Mouse (Mus musculus) kidney, adult 18-20 months (tissue): ENCODE data around the gene Pom121.
"Not testable (repeated sequence)": the region's sequence is repeated elsewhere in the genome, so short reads cannot be mapped to it uniquely, and the experiment has no call there.

Experiments used
- DNase-seq: peaks from one replicate; pipeline ENCODE4 v3.0.0; 2021

Pom121 gene

GRCm38 (mm10) chr5:135394004-135394823, at the start of gene Pom121:
TSS of gene Pom121 (minus strand) at chr5:135394546.
- peak; percentile 84 for DNase-seq

DNA sequence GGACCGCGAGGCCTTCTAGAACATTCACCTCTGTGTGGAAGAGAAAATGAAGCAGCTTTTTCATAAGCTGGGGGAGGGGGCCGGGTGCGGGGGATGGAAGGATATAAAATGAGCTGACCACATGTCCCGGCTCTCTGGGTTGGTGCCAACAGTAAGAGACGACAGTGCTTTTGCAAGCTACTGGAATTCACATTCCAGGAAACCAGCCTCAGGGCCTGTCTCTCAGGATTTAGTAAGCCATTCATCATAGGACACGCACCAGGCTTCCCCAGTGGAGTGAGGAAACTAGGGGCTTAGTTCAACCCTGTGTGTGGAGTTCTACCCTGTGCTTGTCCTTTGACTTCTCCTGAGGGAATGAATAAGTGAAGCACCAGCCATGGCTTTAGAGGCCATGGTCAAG, 48.1 kb upstream of the Pom121 start:
- no peak for DNase-seq

- no peak for DNase-seq
Observed at GRCm38 (mm10) chr5:135435039-135435438, 40.7 kb upstream of the Pom121 start.

- no peak for DNase-seq
Observed at GRCm38 (mm10) chr5:135433861-135434260, 39.5 kb upstream of the Pom121 start.

DNA sequence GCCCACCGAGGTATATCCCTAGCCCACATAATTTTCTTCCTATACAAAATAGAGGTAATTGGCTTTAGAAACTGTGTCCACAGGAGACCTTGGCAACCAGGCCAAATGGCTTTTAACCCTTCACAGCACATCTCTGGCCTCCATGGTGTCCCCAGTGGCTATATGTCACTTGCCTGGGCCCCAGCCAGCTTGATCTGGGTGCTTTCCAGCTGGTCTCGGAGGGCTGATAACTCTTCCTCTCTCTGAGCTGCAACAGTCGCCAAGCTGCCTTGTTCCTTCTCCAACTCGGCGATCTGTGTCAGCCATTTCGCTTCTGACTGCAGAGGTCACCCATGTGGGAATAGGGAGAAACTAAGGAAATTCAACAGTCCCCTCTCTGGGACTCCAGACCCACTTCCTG, 36.8 kb upstream of the Pom121 start:
- DNase-seq = no peak

GRCm38 (mm10) chr5:135428786-135429185, 34.4 kb upstream of the Pom121 start:
- no peak for DNase-seq

DNA sequence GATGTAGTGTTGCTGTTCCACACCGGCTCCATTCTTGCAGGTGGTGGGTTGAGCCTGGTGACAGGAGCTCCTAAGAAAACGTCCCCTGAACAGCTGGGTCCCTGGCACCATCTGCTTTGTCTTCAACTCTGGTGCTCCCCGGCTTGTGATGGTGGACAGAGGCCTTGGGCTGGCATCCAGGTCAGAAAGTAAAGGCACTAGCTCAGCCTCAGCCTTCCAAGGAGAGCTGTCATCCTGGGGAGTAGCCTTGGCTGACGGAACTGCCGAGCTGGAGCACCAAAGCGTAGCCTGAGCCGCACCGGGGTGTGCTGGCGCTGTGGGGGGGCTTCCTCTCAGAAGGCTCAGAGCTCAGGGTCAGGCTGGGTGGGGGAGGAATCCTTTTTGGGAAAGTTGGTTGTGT, 15.9 kb upstream of the Pom121 start:
- no peak for DNase-seq

- no peak for DNase-seq
Observed at GRCm38 (mm10) chr5:135408114-135408513, 13.8 kb upstream of the Pom121 start.

DNA sequence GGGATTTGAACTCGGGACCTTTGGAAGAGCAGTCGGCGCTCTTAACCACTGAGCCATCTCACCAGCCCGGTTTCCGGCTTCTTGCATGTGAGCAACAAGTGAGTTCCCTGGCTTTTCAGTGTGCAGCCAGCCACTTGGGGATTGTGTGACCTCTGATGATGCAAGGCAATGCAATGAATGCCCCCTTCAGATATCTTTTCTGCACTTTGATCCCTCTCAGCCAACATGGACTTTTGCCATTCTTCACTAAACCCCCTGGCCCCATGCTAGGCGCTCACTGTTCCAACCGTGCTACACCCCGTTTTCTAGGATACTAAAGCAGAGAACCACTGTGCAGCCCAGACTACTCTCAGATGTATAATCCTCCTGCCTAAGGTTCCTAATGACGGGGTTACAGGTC, 11.1 kb upstream of the Pom121 start:
- no peak for DNase-seq

GRCm38 (mm10) chr5:135404623-135405022, 10.3 kb upstream of the Pom121 start:
- DNase-seq = no peak

DNA sequence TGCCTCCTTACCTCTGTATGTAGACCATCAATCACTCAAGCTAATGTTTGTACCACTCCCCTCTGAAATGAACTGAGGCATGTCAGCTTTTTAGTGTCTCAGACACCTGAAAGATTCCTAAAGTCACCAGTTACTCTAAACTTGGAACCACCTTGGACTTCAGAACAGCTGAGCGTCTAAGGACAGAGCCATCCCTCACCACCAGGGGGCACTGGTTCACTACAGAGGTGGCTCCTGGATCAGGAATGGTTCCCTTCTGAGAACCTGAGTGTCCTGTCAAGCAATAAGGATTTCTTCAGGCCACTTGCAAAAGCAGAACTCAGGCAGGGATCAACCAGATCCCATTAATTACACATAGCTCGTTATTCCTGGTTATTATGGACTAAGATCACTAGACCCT, 5.9 kb upstream of the Pom121 start:
- DNase-seq = peak; percentile 81

DNA sequence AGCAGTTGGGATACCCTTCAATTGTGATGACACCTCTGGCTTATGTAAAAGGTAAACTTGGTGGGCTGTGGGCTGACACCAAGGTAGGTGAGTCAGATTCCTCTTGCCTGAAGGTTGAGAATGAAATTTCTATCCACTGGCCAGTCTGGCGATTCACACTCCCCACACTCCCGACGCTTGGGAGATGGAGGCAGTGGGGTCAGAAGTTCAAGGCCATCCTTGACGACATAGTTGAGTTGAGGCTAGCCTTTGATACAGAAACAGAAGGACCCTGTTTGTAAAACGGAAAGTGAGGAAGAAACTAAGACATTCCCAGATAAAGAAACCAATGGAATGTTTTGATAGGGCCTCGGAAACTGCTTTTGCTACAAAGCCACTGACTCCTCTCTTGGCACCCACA, 5.0 kb upstream of the Pom121 start:
- DNase-seq = no peak

GRCm38 (mm10) chr5:135395826-135396225, 1.5 kb upstream of the Pom121 start:
- DNase-seq = peak; percentile 38

GRCm38 (mm10) chr5:135383771-135384170, 10.6 kb downstream of the Pom121 start:
- DNase-seq = no peak

- no peak for DNase-seq
Observed at GRCm38 (mm10) chr5:135382746-135383145, 11.6 kb downstream of the Pom121 start.

DNA sequence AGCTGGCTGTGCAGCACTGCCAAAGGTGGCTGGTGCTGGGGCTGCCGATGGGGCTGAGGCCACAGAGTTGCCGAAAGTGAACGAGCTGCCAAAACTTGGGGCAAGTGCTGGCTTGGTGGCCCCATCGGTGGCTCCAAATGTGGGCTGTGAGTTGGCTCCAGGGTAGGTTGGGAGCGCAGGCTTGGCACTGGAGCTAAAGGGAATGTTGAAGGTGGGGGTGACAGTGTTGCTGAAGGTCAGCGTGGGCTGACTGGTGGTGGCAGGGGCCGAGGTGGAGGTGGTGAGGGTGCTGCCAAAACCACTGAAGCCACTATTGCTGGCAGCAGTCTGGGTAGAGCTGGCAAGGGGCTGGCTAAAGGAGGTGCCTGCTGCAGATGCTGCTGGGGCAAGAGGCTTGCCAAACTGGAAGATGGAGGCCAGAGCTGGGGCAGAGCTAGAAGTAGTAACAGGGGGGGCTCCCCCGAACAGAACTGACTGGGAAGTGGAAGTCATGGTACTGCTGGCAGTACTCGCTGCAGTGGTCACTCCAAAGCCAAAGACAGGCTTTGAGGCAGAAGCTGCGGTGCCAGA, 12.9 kb downstream of the Pom121 start:
- no peak for DNase-seq

- no peak for DNase-seq
Observed at GRCm38 (mm10) chr5:135380681-135381080, 13.7 kb downstream of the Pom121 start.

GRCm38 (mm10) chr5:135376341-135376740, 18.0 kb downstream of the Pom121 start:
- DNase-seq = no peak

DNA sequence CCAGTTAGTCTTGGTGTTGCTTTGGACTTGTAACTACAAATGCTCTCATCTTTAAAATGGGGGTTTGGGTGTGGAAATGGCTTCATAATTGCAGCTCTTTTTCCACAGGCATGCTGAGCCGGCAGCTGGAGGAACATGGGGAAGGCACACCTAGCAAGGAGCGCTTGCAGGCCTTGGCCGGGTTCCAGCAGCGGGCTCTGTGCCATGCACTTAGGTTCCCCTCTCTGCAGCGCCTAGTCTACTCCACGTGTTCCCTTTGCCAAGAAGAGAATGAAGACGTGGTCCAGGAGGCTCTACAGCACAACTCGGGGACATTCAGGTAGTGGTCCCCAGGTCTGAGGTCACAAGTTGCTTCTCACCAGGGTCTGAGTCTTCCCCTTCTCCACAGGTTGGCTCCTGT, 19.2 kb downstream of the Pom121 start:
- DNase-seq = peak; percentile 38

- no peak for DNase-seq
Observed at GRCm38 (mm10) chr5:135373601-135374000, 20.7 kb downstream of the Pom121 start.

GRCm38 (mm10) chr5:135371195-135371594, 23.2 kb downstream of the Pom121 start:
- no peak for DNase-seq

- peak; percentile 95 for DNase-seq
Observed at GRCm38 (mm10) chr5:135369787-135370654, 24.3 kb downstream of the Pom121 start, which contains the start of gene Nsun5. TSS of gene Nsun5 (plus strand) at chr5:135369953.

- not testable (repeated sequence) for DNase-seq
Observed at GRCm38 (mm10) chr5:135369196-135369595, 25.1 kb downstream of the Pom121 start.

DNA sequence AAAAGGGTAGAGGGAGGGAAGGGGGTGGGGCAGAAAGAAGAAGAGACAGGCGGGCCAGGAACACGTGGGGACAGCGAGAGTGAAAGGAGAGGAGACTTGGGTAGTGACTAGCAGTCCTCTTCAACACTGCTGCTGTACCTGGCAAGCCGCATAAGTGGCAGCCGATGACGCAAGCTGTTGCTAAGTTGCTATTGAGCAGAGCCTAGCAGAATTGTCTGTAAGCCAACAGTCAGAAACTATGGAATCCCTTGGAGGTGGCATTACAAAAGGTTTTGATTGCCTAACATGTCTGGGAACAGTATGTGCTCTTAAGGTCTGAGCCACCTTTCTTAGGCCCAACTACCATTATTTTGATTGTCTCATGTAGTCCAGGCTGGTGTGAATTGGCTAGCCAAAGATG, 26.0 kb downstream of the Pom121 start:
- no peak for DNase-seq
